Mouse (Mus musculus) embryonic facial prominence, embryonic 12.5 days (tissue): Measurements from ENCODE around the gene Nxnl1. TPM values are rescaled to one million over a fixed set of nuclear protein-coding genes. Genes with fewer than 3 reads are reported as not detected.

Experiments used
- ATAC-seq: fragments of 200-750 bp; cut with Nextera tagmentation; 2 replicates; pipeline ENCODE4 v1.8.0; 2017; ENCODE audit not compliant: insufficient number of reproducible peaks, insufficient read depth, low FRiP score, low TSS enrichment
- H3K27ac ChIP-seq: fragments of 300-500 bp; sonication (generic); 2 replicates; pipeline ENCODE4 v1.5.1; 2016; ENCODE audit warnings: mild to moderate bottlenecking
- H3K27me3 ChIP-seq: fragments of 300-500 bp; sonication (generic); 2 replicates; pipeline ENCODE4 v1.6.1; 2016; ENCODE audit warnings: mild to moderate bottlenecking, moderate library complexity
- H3K36me3 ChIP-seq: fragments of 300-500 bp; sonication (generic); 2 replicates; pipeline ENCODE4 v1.6.1; 2016; ENCODE audit warnings: mild to moderate bottlenecking
- H3K4me1 ChIP-seq: fragments of 300-500 bp; sonication (generic); 2 replicates; pipeline ENCODE4 v1.6.1; 2016
- H3K4me2 ChIP-seq: fragments of 300-500 bp; sonication (generic); replicated peaks from 2 replicates; pipeline ENCODE4 v1.6.1; 2016; ENCODE audit warnings: mild to moderate bottlenecking, moderate library complexity
- H3K4me3 ChIP-seq: fragments of 300-500 bp; sonication (generic); 2 replicates; pipeline ENCODE4 v1.5.1; 2016; ENCODE audit warnings: mild to moderate bottlenecking
- H3K9ac ChIP-seq: fragments of 300-500 bp; sonication (generic); 2 replicates; pipeline ENCODE4 v1.6.1; 2016; ENCODE audit warnings: mild to moderate bottlenecking, moderate library complexity
- H3K9me3 ChIP-seq: fragments of 300-500 bp; sonication (generic); 2 replicates; pipeline ENCODE4 v1.6.1; 2016; ENCODE audit warnings: mild to moderate bottlenecking, moderate library complexity
- WGBS: fragments of 180-500 bp; shearing (Covaris S2); methylation state at CpG from one replicate; pipeline ENCODE4 v1.1.7; 2016; 5-methylcytosine and 5-hydroxymethylcytosine counted together
- polyA plus RNA-seq: library from polyadenylated mRNA; unstranded; fragments of >200 nt; fragmentation: Nextera tagmentation; extraction: Ambion mirVana; gene quantifications from 2 replicates; pipeline ENCODE4 v1.2.1, GENCODE M21; 2016

Gene Nxnl1
- polyA plus RNA-seq, 1 experiment from 2014 or later: not detected

GRCm38 (mm10) chr8:71596384-71596783 lies 30.0 kb upstream of the Nxnl1 start:
- Histone ChIP-seq H3K27ac (no peak overlapping the region), H3K9me3 (no peaks in the 10 kb centered on the region), H3K4me3 (no peak overlapping the region), H3K27me3 (peaks cover 14% of the 10 kb centered on the region), H3K4me1 (peaks cover 24% of the 10 kb centered on the region), H3K4me2 (0 out of 2 replicates have a peak overlapping the region, but pooled peaks have one; percentile 19), H3K36me3 (0 out of 2 replicates have a peak, but pooled peaks cover 5% of the 10 kb centered on the region), H3K9ac (no peak overlapping the region)
- no peak for ATAC-seq
- 55% methylated on average over 6 of the region's 6 CpGs for WGBS

- H3K9ac ChIP-seq: peak overlapping the region; percentile 38; the same call in 1 of the 2 replicates
- H3K27me3 ChIP-seq: peaks cover 11% of the 10 kb centered on the region
- 0 out of 2 replicates have a peak, but pooled peaks cover 5% of the 10 kb centered on the region for H3K36me3 ChIP-seq
- H3K4me2 ChIP-seq: peak overlapping the region; percentile 19; the same call in 1 of the 2 replicates
- no peaks in the 10 kb centered on the region for H3K9me3 ChIP-seq
- ATAC-seq: no peak
- H3K4me1 ChIP-seq: peaks cover 29% of the 10 kb centered on the region
- no peak overlapping the region for H3K27ac ChIP-seq
- 9% methylated on average over 27 of the region's 27 CpGs for WGBS
- 0 out of 2 replicates have a peak overlapping the region, but pooled peaks have one; percentile 1 for H3K4me3 ChIP-seq
Observed at GRCm38 (mm10) chr8:71595862-71596261, 29.5 kb upstream of the Nxnl1 start.

GRCm38 (mm10) chr8:71594324-71594722 lies 27.9 kb upstream of the Nxnl1 start:
- H3K27me3 ChIP-seq: no peaks in the 10 kb centered on the region
- no peaks in the 10 kb centered on the region for H3K9me3 ChIP-seq
- 97% methylated on average over 4 of the region's 4 CpGs for WGBS
- H3K27ac ChIP-seq: no peak overlapping the region
- H3K4me3 ChIP-seq: no peak overlapping the region
- peaks cover 32% of the 10 kb centered on the region for H3K4me1 ChIP-seq
- no peaks in the 10 kb centered on the region for H3K36me3 ChIP-seq
- H3K4me2 ChIP-seq: no peak overlapping the region
- H3K9ac ChIP-seq: no peak overlapping the region
- no peak for ATAC-seq

- Histone ChIP-seq H3K27me3 (no peaks in the 10 kb centered on the region), H3K27ac (no peak overlapping the region), H3K9ac (no peak overlapping the region), H3K4me3 (no peak overlapping the region), H3K4me1 (peaks cover 32% of the 10 kb centered on the region), H3K4me2 (peak overlapping the region; percentile 92; the same call in 1 of the 2 replicates), H3K9me3 (no peaks in the 10 kb centered on the region), H3K36me3 (no peaks in the 10 kb centered on the region)
- no peak for ATAC-seq
- WGBS: 95% methylated on average over 8 of the region's 8 CpGs
Observed at GRCm38 (mm10) chr8:71593556-71594323, 27.3 kb upstream of the Nxnl1 start.

GRCm38 (mm10) chr8:71592374-71593170 lies 26.2 kb upstream of the Nxnl1 start:
- Histone ChIP-seq H3K9ac (peak overlapping the region; percentile 95), H3K9me3 (no peaks in the 10 kb centered on the region), H3K4me3 (peak overlapping the region; percentile 93), H3K4me1 (peaks cover 32% of the 10 kb centered on the region), H3K27ac (peak overlapping the region; percentile 98), H3K27me3 (no peaks in the 10 kb centered on the region), H3K36me3 (no peaks in the 10 kb centered on the region), H3K4me2 (peak overlapping the region; percentile 92)
- 4% methylated on average over 60 of the region's 60 CpGs for WGBS
- ATAC-seq: peak; percentile 30

- H3K4me1 ChIP-seq: peaks cover 32% of the 10 kb centered on the region
- no peaks in the 10 kb centered on the region for H3K36me3 ChIP-seq
- ATAC-seq: peak; percentile 77
- no peaks in the 10 kb centered on the region for H3K27me3 ChIP-seq
- peak within 1 kb of the TSS; percentile 92 for H3K4me2 ChIP-seq
- H3K4me3 ChIP-seq: peak within 1 kb of the TSS; percentile 93
- peak within 1 kb of the TSS; percentile 95 for H3K9ac ChIP-seq
- WGBS: under 1% methylated on average over 71 of the region's 71 CpGs
- peak within 1 kb of the TSS; percentile 98 for H3K27ac ChIP-seq
- H3K9me3 ChIP-seq: no peaks in the 10 kb centered on the region
Observed at GRCm38 (mm10) chr8:71591471-71592373, 25.3 kb upstream of the Nxnl1 start, which contains the start of gene Pgls. TSS of gene Pgls (plus strand) at chr8:71592176.

- peaks cover 29% of the 10 kb centered on the region for H3K4me1 ChIP-seq
- no peak for ATAC-seq
- H3K9ac ChIP-seq: peak overlapping the region; percentile 95
- peak overlapping the region; percentile 92 for H3K4me2 ChIP-seq
- 29% methylated on average over 5 of the region's 5 CpGs for WGBS
- H3K36me3 ChIP-seq: peaks cover 2% of the 10 kb centered on the region; the same call in 1 of the 2 replicates
- no peak overlapping the region for H3K27ac ChIP-seq
- H3K9me3 ChIP-seq: no peaks in the 10 kb centered on the region
- H3K27me3 ChIP-seq: no peaks in the 10 kb centered on the region
- H3K4me3 ChIP-seq: peak overlapping the region; percentile 93
Observed at GRCm38 (mm10) chr8:71591017-71591416, 24.6 kb upstream of the Nxnl1 start.

- H3K4me2 ChIP-seq: no peak overlapping the region
- no peaks in the 10 kb centered on the region for H3K9me3 ChIP-seq
- ATAC-seq: no peak
- H3K36me3 ChIP-seq: peaks cover 23% of the 10 kb centered on the region
- H3K27me3 ChIP-seq: no peaks in the 10 kb centered on the region
- no peak overlapping the region for H3K27ac ChIP-seq
- no peak overlapping the region for H3K9ac ChIP-seq
- peaks cover 21% of the 10 kb centered on the region for H3K4me1 ChIP-seq
- H3K4me3 ChIP-seq: no peak overlapping the region
- 63% methylated on average over 3 of the region's 3 CpGs for WGBS
Observed at GRCm38 (mm10) chr8:71588762-71589161, 22.4 kb upstream of the Nxnl1 start.

GRCm38 (mm10) chr8:71586891-71587290 lies 20.5 kb upstream of the Nxnl1 start:
- H3K27me3 ChIP-seq: no peaks in the 10 kb centered on the region
- peaks cover 9% of the 10 kb centered on the region for H3K4me1 ChIP-seq
- no peak overlapping the region for H3K9ac ChIP-seq
- H3K4me2 ChIP-seq: no peak overlapping the region
- peaks cover 23% of the 10 kb centered on the region for H3K36me3 ChIP-seq
- WGBS: 72% methylated on average over 2 of the region's 2 CpGs
- no peak overlapping the region for H3K27ac ChIP-seq
- H3K9me3 ChIP-seq: no peaks in the 10 kb centered on the region
- H3K4me3 ChIP-seq: no peak overlapping the region
- ATAC-seq: no peak

- H3K4me2 ChIP-seq: no peak overlapping the region
- no peaks in the 10 kb centered on the region for H3K9me3 ChIP-seq
- no peak overlapping the region for H3K9ac ChIP-seq
- ATAC-seq: no peak
- WGBS: 33% methylated on average over 9 of the region's 9 CpGs
- H3K36me3 ChIP-seq: peaks cover 26% of the 10 kb centered on the region
- peaks cover 4% of the 10 kb centered on the region; the same call in 1 of the 2 replicates for H3K27me3 ChIP-seq
- no peaks in the 10 kb centered on the region for H3K4me1 ChIP-seq
- no peak overlapping the region for H3K4me3 ChIP-seq
- H3K27ac ChIP-seq: no peak overlapping the region
Observed at GRCm38 (mm10) chr8:71580201-71580600, 13.8 kb upstream of the Nxnl1 start.

GRCm38 (mm10) chr8:71579476-71579875 lies 13.1 kb upstream of the Nxnl1 start:
- H3K9me3 ChIP-seq: no peaks in the 10 kb centered on the region
- no peak overlapping the region for H3K9ac ChIP-seq
- H3K27me3 ChIP-seq: peaks cover 4% of the 10 kb centered on the region; the same call in 1 of the 2 replicates
- no peaks in the 10 kb centered on the region for H3K4me1 ChIP-seq
- WGBS: 85% methylated on average over 14 of the region's 14 CpGs
- H3K4me2 ChIP-seq: no peak overlapping the region
- peaks cover 19% of the 10 kb centered on the region for H3K36me3 ChIP-seq
- H3K4me3 ChIP-seq: no peak overlapping the region
- ATAC-seq: no peak
- no peak overlapping the region for H3K27ac ChIP-seq
